Mouse (Mus musculus) CH12.LX (cell line): ENCODE data around the gene Mdm4.

Source experiments
- CHD1 ChIP-seq: IDR thresholded peaks from 2 replicates; pipeline ENCODE4 v1.6.1; 2012; ENCODE audit warnings: low read depth, low read length, improper control_type of control experiment, inconsistent platforms
- CTCF ChIP-seq, 2 experiments: IDR thresholded peaks in 1 of 2; conservative IDR thresholded peaks in 1 of 2; 2 replicates each; pipeline ENCODE4 v1.5.1; 2011 to 2012; ENCODE audit warnings: low read depth in 2 of 2, low read length in 2 of 2, improper control_type of control experiment in 1 of 2, inconsistent platforms in 1 of 2, mild to moderate bottlenecking in 1 of 2, moderate library complexity in 1 of 2
- E2F4 ChIP-seq: IDR thresholded peaks from 2 replicates; pipeline ENCODE4 v1.6.1; 2011; ENCODE audit warnings: low read depth, low read length, improper control_type of control experiment; ENCODE audit not compliant: insufficient replicate concordance
- EP300 ChIP-seq: IDR thresholded peaks from 2 replicates; pipeline ENCODE4 v1.6.1; 2011; ENCODE audit warnings: low read length, improper control_type of control experiment
- MAZ ChIP-seq: IDR thresholded peaks from 2 replicates; pipeline ENCODE4 v1.6.1; 2012; ENCODE audit warnings: low read depth, mild to moderate bottlenecking, inconsistent platforms, low read length, improper control_type of control experiment, moderate library complexity
- MXI1 ChIP-seq: IDR thresholded peaks from 2 replicates; pipeline ENCODE4 v1.6.1; 2011; ENCODE audit warnings: mild to moderate bottlenecking, low read depth, low read length, improper control_type of control experiment
- NRF1 ChIP-seq: IDR thresholded peaks from 2 replicates; pipeline ENCODE4 v1.6.1; 2014; ENCODE audit warnings: low read depth, mild to moderate bottlenecking, inconsistent platforms, low read length, improper control_type of control experiment, moderate library complexity
- POLR2A ChIP-seq: IDR thresholded peaks from 2 replicates; pipeline ENCODE4 v1.6.1; 2011; ENCODE audit warnings: low read depth, mild to moderate bottlenecking, improper control_type of control experiment, low read length
- POLR2AphosphoS2 ChIP-seq: IDR thresholded peaks from 2 replicates; pipeline ENCODE4 v1.6.1; 2011; ENCODE audit warnings: low read depth, low read length, improper control_type of control experiment
- RCOR1 ChIP-seq: conservative IDR thresholded peaks from 2 replicates; pipeline ENCODE4 v1.6.1; 2012; ENCODE audit warnings: low read depth, mild to moderate bottlenecking, inconsistent platforms, low read length, improper control_type of control experiment
- SMC3 ChIP-seq: IDR thresholded peaks from 2 replicates; pipeline ENCODE4 v1.6.1; 2011; ENCODE audit warnings: low read depth, low read length, improper control_type of control experiment
- TCF12 ChIP-seq: IDR thresholded peaks from 2 replicates; pipeline ENCODE4 v1.6.1; 2014; ENCODE audit warnings: low read depth, mild to moderate bottlenecking, inconsistent platforms, low read length, improper control_type of control experiment

DNA sequence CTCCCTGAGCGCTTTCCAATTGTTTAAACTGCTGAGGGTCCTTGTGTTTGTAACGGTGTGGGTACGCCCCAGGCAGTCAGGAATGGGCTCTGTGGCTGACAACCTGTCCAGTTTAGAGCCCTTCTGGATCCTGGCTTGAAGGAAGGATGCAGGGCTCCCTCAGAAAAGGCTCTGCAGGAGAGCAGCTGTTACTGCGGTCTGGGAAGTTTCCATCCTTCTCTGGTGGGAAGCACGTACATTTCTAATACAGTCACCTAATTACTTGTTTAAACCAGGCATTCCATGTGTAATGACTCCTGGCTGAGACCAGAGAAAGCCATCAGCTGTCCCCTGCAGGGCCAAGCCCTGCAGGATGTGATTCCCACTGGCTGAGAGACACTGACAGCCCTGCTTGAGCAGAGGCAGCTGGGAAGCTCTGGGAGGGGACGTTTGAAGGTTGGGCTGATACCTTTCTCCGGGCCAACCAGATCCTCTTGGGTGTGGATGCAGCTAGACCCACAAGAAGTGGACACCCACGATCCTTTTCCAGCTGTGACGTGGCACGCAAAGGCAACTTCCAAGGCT, 112.2 kb downstream of the Mdm4 start:
- no peak for TF ChIP-seq E2F4
- no peak for TF ChIP-seq CTCF (conservative IDR thresholded peaks at IDR 0.05 in 1 of 2, IDR thresholded peaks at IDR 0.05 in 1 of 2; ENCODE audit: low read depth in 2 of 2, low read length in 2 of 2)
- TF ChIP-seq CHD1, result no peak
- TF ChIP-seq MAZ, result no peak
- TF ChIP-seq SMC3, result no peak
- TF ChIP-seq POLR2A, result no peak
- TF ChIP-seq EP300, result no peak
- TF ChIP-seq TCF12, result no peak
- no peak for TF ChIP-seq RCOR1
- no peak for TF ChIP-seq NRF1
- TF ChIP-seq MXI1, result no peak
- TF ChIP-seq POLR2AphosphoS2, result no peak
